ENCODE assay signal across 18 mouse cellular contexts in genomic region chr12:5005338-5005737, GRCm38 (mm10).
"Had no signal": no experiment of that assay in that cellular context is flagged by ENCODE, and none has a peak within 500 bp of the region (broad histone marks: within the 10 kb centered on the region; RNA-seq: fewer than 3 reads in every experiment).

No protein-coding gene starts in this region.

- ATAC-seq: midbrain, embryonic 13.5 days; midbrain, embryonic 16.5 days had no signal

- H3K9ac ChIP-seq: kidney, embryonic 15.5 days; liver, embryonic 13.5 days; midbrain, embryonic 13.5 days; neural tube, embryonic 13.5 days had no signal

- H3K27ac ChIP-seq: kidney, embryonic 15.5 days; liver, embryonic 13.5 days; macrophage; midbrain, embryonic 10.5 days; midbrain, embryonic 13.5 days; neural tube, embryonic 13.5 days; stomach, postnatal 0 days had no signal

- DNase-seq: kidney, adult 11 months; kidney, adult 8-10 months; kidney, postnatal 10 days; kidney, postnatal 36 days; liver, embryonic 13.5 days; lung, adult 2 months; lung, postnatal 14 days; retina, postnatal 1 day; right cerebral cortex, postnatal 4 days; thymus, postnatal 25 days had no signal

- H3K9me3 ChIP-seq: kidney, embryonic 15.5 days; liver, embryonic 13.5 days; midbrain, embryonic 10.5 days; midbrain, embryonic 13.5 days; neural tube, embryonic 13.5 days had no signal

- H3K4me3 ChIP-seq: kidney, embryonic 15.5 days; liver, embryonic 13.5 days; midbrain, embryonic 10.5 days; midbrain, embryonic 13.5 days; myocyte; neural tube, embryonic 13.5 days had no signal

- H3K27me3 ChIP-seq: kidney, embryonic 15.5 days; liver, embryonic 13.5 days; midbrain, embryonic 13.5 days; neural tube, embryonic 13.5 days had no signal

- H3K4me1 ChIP-seq: kidney, embryonic 15.5 days; liver, embryonic 13.5 days; neural tube, embryonic 13.5 days had no signal

- H3K4me2 ChIP-seq: kidney, embryonic 15.5 days; liver, embryonic 13.5 days; midbrain, embryonic 13.5 days; neural tube, embryonic 13.5 days had no signal
